Mouse (Mus musculus) embryonic facial prominence, embryonic 15.5 days (tissue): Measurements from ENCODE around the gene Hipk4. TPM values are rescaled to one million over a fixed set of nuclear protein-coding genes. Genes with fewer than 3 reads are reported as not detected.
A peak's percentile ranks its signal among the peaks of the same experiment; 100 is the strongest.

Experiments used
- ATAC-seq: fragments of 200-750 bp; cut with Nextera tagmentation; 2 replicates; pipeline ENCODE4 v1.8.0; 2017; ENCODE audit warnings: low read depth, moderate TSS enrichment; ENCODE audit not compliant: insufficient number of reproducible peaks, low FRiP score, low TSS enrichment
- H3K27ac ChIP-seq: fragments of 300-500 bp; sonication (generic); replicated peaks from 2 replicates; pipeline ENCODE4 v1.5.1; 2015; ENCODE audit warnings: mild to moderate bottlenecking, inconsistent platforms
- H3K27me3 ChIP-seq: fragments of 300-500 bp; sonication (generic); 2 replicates; pipeline ENCODE4 v1.6.1; 2015; ENCODE audit warnings: inconsistent platforms
- H3K36me3 ChIP-seq: fragments of 300-500 bp; sonication (generic); 2 replicates; pipeline ENCODE4 v1.6.1; 2015; ENCODE audit warnings: mild to moderate bottlenecking, inconsistent platforms
- H3K4me1 ChIP-seq: fragments of 300-500 bp; sonication (generic); 2 replicates; pipeline ENCODE4 v1.6.1; 2015; ENCODE audit warnings: inconsistent platforms
- H3K4me2 ChIP-seq: fragments of 300-500 bp; sonication (generic); replicated peaks from 2 replicates; pipeline ENCODE4 v1.6.1; 2015; ENCODE audit warnings: mild to moderate bottlenecking, inconsistent platforms
- H3K4me3 ChIP-seq: fragments of 300-500 bp; sonication (generic); replicated peaks from 2 replicates; pipeline ENCODE4 v1.5.1; 2015; ENCODE audit warnings: mild to moderate bottlenecking, inconsistent platforms
- H3K9ac ChIP-seq: fragments of 300-500 bp; sonication (generic); 2 replicates; pipeline ENCODE4 v1.6.1; 2015; ENCODE audit warnings: inconsistent platforms
- H3K9me3 ChIP-seq: fragments of 300-500 bp; sonication (generic); replicated peaks from 2 replicates; pipeline ENCODE4 v1.6.1; 2016; ENCODE audit warnings: inconsistent platforms
- WGBS: fragments of 180-500 bp; shearing (Covaris S2); methylation state at CpG from one replicate; pipeline ENCODE4 v1.1.7; 2015; 5-methylcytosine and 5-hydroxymethylcytosine counted together
- polyA plus RNA-seq: library from polyadenylated mRNA; unstranded; fragments of >200 nt; fragmentation: Nextera tagmentation; extraction: Ambion mirVana; gene quantifications from 2 replicates; pipeline ENCODE4 v1.2.1, GENCODE M21; 2015

Hipk4 gene
- polyA plus RNA-seq, 1 experiment from 2014 or later: 0.77 TPM

DNA sequence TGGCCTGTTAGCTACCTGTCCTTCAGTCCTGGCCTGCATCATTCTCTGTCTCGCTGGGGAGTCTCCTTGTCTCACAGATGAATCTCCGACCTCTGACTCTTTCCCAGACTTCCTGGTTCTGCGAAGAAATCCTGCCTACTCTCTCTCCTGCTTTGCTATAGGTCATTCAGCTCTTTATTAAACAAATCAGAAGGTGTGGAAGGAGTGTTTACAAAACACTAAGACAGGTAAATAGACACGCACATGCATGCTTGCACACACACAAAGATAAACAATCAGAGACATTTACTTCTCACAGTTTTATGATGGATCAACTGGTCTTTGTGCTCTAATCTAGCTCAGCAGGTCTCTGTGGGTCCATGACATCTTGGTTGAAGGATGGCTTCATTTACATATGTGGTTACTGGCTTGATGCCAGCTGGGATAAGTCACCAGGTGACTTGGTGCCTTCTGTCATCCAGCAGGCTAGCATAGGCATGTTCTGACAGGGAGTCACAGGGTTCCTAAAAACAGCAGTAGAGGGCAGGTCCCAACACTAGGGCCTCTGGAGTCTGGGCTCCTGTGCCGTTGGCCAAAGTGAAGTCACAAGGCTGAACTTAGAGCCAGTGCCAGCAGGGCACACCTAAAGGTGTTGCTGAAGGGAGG, 46.6 kb downstream of the Hipk4 start:
- Histone ChIP-seq H3K4me2 (no peak overlapping the region), H3K27me3 (no peaks in the 10 kb centered on the region), H3K4me3 (no peak overlapping the region), H3K9ac (no peak overlapping the region), H3K4me1 (no peaks in the 10 kb centered on the region), H3K36me3 (peaks cover 73% of the 10 kb centered on the region), H3K27ac (peak overlapping the region; percentile 35; the same call in 1 of the 2 replicates), H3K9me3 (no peaks in the 10 kb centered on the region)
- ATAC-seq: no peak
- 72% methylated on average over 5 of the region's 5 CpGs for WGBS

DNA sequence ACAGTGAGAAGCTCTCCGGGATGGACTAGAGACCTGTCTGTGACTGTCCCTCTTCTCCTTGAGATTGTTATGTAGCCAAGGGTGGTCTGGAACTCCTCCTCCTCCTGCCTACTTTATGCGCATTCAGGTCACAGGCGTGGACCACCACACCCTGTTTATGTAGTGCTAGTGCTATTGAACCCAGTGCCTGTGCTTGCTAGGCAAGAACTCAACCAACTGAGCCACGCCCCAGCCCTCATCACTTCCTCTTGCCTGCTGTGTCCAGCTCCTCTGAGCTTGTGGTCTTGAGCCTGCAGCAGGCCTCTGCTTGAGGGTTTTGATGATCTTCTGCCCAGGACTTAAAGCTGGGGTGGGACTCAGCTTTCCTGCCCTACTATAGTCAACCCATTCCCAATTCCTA, 49.1 kb downstream of the Hipk4 start:
- Histone ChIP-seq H3K36me3 (peaks cover 77% of the 10 kb centered on the region), H3K27ac (no peak overlapping the region), H3K4me2 (no peak overlapping the region), H3K9ac (no peak overlapping the region), H3K27me3 (no peaks in the 10 kb centered on the region), H3K4me1 (no peaks in the 10 kb centered on the region), H3K4me3 (no peak overlapping the region), H3K9me3 (no peaks in the 10 kb centered on the region)
- WGBS: 99% methylated on average over 4 of the region's 4 CpGs
- no peak for ATAC-seq

DNA sequence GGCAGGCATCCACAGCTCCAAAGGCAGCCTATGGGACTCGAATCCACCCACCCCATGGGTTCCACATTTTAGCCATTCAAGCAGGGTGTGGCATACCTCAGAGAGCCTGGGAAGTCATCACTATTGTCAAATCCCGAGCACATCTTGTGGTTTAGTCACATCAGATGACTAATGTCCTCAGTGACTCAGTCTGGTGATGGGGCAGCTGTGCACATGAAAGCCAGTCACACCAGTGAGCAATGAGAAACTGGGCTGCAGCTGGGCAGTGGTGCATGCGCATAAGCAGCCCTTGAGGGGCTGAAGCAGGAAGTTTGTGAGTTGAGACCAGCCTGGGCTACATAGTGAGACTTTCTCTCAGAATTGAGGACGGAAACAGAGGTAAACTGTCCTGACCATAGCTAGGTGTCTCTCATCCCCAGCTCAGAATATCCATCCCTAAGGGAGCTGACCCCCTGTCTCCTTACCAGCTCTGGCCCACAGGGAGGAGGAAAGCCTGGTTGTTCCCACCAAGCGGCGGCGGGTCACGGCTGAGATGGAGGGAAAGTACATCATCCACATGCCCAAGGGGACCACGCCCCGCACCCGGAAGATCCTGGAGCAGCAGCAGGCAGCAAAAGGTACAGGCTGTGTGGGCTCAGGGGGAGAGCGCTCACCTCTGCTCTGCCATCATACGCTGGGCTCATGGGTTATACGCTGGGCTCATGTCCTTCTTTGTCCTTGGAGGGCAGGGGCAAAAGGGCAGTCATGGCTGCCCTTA, 51.2 kb downstream of the Hipk4 start:
- Histone ChIP-seq H3K27me3 (no peaks in the 10 kb centered on the region), H3K9me3 (no peaks in the 10 kb centered on the region), H3K27ac (no peak overlapping the region), H3K4me2 (no peak overlapping the region), H3K9ac (no peak overlapping the region), H3K36me3 (peaks cover 73% of the 10 kb centered on the region), H3K4me1 (peaks cover 8% of the 10 kb centered on the region; the same call in 1 of the 2 replicates), H3K4me3 (no peak overlapping the region)
- no peak for ATAC-seq
- 86% methylated on average over 14 of the region's 14 CpGs for WGBS

DNA sequence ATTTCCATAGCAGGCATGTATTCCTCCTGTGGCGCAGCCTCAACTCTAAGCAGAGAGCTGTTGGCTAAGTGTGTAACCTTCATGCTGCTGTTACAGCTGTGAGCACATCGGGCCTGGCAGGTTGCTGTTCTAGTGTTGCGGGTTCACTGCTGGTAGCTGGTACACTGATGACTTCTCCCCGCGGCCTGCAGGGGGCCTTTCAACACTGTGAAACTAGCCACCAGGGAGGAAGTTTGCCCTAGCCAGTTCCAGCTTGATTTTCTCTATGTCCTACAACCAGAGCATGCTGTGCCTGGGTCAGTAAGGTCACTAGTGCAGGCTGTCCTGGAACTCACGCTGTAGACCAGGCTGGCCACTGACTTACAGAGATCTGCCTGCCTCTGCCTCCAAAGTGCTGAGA, 53.8 kb downstream of the Hipk4 start:
- Histone ChIP-seq H3K4me2 (no peak overlapping the region), H3K9me3 (no peaks in the 10 kb centered on the region), H3K36me3 (peaks cover 80% of the 10 kb centered on the region), H3K4me1 (peaks cover 8% of the 10 kb centered on the region; the same call in 1 of the 2 replicates), H3K27ac (no peak overlapping the region), H3K27me3 (no peaks in the 10 kb centered on the region), H3K4me3 (no peak overlapping the region), H3K9ac (no peak overlapping the region)
- ATAC-seq: no peak
- 70% methylated on average over 6 of the region's 6 CpGs for WGBS

DNA sequence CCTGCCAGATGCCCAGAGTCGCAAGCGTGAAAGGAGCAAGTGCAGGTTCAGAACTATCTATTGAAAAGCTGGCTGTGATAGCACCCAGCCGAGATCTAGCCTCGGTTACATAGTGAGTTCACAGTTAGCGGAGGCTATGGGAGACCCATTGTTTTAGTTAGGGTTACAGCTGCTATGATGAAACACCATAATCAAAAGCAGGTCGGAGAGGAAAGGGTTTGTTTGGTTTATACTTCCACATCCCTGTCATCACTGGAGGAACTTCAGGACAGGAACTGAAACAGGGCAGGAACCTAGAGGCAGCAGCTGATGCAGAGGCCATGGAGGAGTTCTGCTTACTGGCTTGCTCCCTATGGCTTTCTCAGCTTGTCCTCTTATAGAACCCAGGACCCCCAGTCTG, 54.5 kb downstream of the Hipk4 start:
- Histone ChIP-seq H3K27me3 (no peaks in the 10 kb centered on the region), H3K4me1 (peaks cover 8% of the 10 kb centered on the region; the same call in 1 of the 2 replicates), H3K36me3 (peaks cover 78% of the 10 kb centered on the region), H3K4me2 (no peak overlapping the region), H3K9me3 (no peaks in the 10 kb centered on the region), H3K4me3 (no peak overlapping the region), H3K9ac (no peak overlapping the region), H3K27ac (no peak overlapping the region)
- 88% methylated on average over 6 of the region's 6 CpGs for WGBS
- ATAC-seq: no peak

DNA sequence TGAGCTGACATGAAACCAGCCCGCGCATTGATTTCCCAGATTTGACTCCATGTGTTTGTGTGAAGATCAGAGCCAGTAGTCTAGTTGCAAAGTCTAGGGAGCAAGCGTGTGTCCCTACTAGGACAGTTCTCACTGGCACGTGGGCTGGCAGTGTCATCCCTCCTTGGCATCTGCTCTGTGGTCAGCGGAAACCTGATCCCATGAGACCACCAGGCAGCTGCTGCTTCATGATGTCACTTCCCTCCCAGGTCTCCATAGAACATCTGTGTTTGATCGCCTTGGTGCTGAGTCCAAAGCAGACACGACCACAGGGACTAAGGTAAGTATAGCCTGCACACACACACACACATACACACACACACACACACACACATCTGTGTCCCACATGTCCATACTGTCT, 55.4 kb downstream of the Hipk4 start:
- H3K9ac ChIP-seq: no peak overlapping the region
- H3K4me2 ChIP-seq: no peak overlapping the region
- H3K27ac ChIP-seq: no peak overlapping the region; the same call in 1 of the 2 replicates
- peaks cover 85% of the 10 kb centered on the region for H3K36me3 ChIP-seq
- H3K9me3 ChIP-seq: no peaks in the 10 kb centered on the region
- H3K4me3 ChIP-seq: no peak overlapping the region
- ATAC-seq: peak; percentile 45; the same call in 1 of the 2 replicates
- peaks cover 8% of the 10 kb centered on the region; the same call in 1 of the 2 replicates for H3K4me1 ChIP-seq
- no peaks in the 10 kb centered on the region for H3K27me3 ChIP-seq
- 50% methylated on average over 7 of the region's 7 CpGs for WGBS

DNA sequence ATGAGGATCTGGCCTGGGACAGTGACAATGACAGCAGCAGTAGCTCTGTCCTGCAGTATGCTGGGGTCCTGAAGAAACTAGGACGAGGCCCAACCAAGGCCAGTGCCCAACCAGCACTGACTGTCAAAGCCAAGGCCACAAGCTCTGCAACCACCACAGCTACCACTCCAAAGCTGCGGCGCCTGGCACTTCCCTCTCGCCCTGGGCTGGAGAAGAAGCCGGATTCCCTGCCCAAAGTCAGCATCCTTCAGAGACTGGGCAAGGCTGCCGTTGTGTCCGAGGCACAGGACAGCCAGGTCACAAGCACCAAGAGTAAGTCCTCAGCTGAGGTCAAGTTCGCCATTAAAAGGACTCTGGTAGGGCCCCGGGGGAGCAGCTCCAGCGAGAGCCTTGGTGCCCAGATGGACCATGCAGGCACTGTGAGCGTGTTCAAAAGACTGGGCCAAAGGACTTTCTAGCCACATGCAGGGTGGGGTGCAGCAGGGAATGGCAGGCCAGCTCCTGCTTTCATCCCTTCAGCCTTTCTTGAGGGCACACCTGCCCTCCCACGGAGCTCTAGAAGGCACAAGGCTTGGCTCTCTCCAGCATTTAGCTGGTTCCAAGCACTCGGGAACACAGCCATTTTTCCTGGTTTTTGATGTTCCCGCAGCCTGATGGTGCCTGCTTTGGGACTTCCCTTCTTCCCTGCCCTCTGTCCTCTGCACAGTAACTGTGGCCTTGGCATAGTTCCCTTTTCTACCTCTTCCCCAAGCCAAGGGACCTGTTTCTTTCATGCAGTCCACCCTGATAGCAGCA, 57.5 kb downstream of the Hipk4 start:
- H3K9me3 ChIP-seq: no peaks in the 10 kb centered on the region
- H3K27ac ChIP-seq: no peak overlapping the region
- no peaks in the 10 kb centered on the region for H3K27me3 ChIP-seq
- H3K4me1 ChIP-seq: peaks cover 8% of the 10 kb centered on the region; the same call in 1 of the 2 replicates
- H3K36me3 ChIP-seq: peaks cover 74% of the 10 kb centered on the region
- no peak overlapping the region for H3K4me3 ChIP-seq
- 89% methylated on average over 14 of the region's 14 CpGs for WGBS
- H3K4me2 ChIP-seq: no peak overlapping the region
- ATAC-seq: no peak
- H3K9ac ChIP-seq: no peak overlapping the region

Other genes with a start within 250 kb of the Hipk4 start
- gene Ltbp4, start 185.6 kb upstream of the Hipk4 start, polyA plus RNA-seq: 85.5 and 92.3 TPM in 2 replicates
- gene Shkbp1, start 167.2 kb upstream of the Hipk4 start, polyA plus RNA-seq: 36.8 and 46.2 TPM in 2 replicates
- 0.35 and 0.43 TPM in 2 replicates for gene Gm20479, start 165.8 kb upstream of the Hipk4 start, polyA plus RNA-seq
- gene Sptbn4, start 75.6 kb upstream of the Hipk4 start, polyA plus RNA-seq: 0.43 and 0.85 TPM in 2 replicates
- 73.0 and 73.5 TPM in 2 replicates for gene Blvrb, start 75.3 kb upstream of the Hipk4 start, polyA plus RNA-seq
- 36.4 and 39.2 TPM in 2 replicates for gene Sertad3, start 49.5 kb upstream of the Hipk4 start, polyA plus RNA-seq
- gene Sertad1, start 36.4 kb upstream of the Hipk4 start, polyA plus RNA-seq: 41.7 and 51.6 TPM in 2 replicates
- 5.1 and 6.7 TPM in 2 replicates for gene Prx, start 23.9 kb upstream of the Hipk4 start, polyA plus RNA-seq
- 121 and 122 TPM in 2 replicates for gene Pld3, start 30.0 kb downstream of the Hipk4 start, polyA plus RNA-seq
- gene 2310022A10Rik, start 30.0 kb downstream of the Hipk4 start, polyA plus RNA-seq: 36.4 and 38.0 TPM in 2 replicates
- gene Akt2, start 68.3 kb downstream of the Hipk4 start, polyA plus RNA-seq: 114 and 117 TPM in 2 replicates
- 0.60 and 1.3 TPM in 2 replicates for gene Ttc9b, start 130.6 kb downstream of the Hipk4 start, polyA plus RNA-seq
- 10.1 and 11.3 TPM in 2 replicates for gene Map3k10, start 151.3 kb downstream of the Hipk4 start, polyA plus RNA-seq
- 3.6 and 4.9 TPM in 2 replicates for gene Zfp607b, start 166.1 kb downstream of the Hipk4 start, polyA plus RNA-seq
- 37.7 and 38.2 TPM in 2 replicates for gene Zfp60, start 208.1 kb downstream of the Hipk4 start, polyA plus RNA-seq